Mouse (Mus musculus) cerebellum, adult 2 months (tissue): Measurements from ENCODE around the gene Glrx2.

Experiments
- CTCF ChIP-seq: fragments of 200-500 bp; IDR thresholded peaks from 2 replicates; pipeline ENCODE4 v1.5.1; 2011; ENCODE audit warnings: low read depth, mild to moderate bottlenecking, control low read depth, low read length, moderate library complexity, borderline replicate concordance; ENCODE audit not compliant: insufficient read depth
- POLR2A ChIP-seq: fragments of 200-500 bp; IDR thresholded peaks from 2 replicates; pipeline ENCODE4 v1.6.1; 2011; ENCODE audit warnings: low read length, control low read depth, borderline replicate concordance; ENCODE audit not compliant: insufficient read depth

GRCm38 (mm10) chr1:143738811-143739210 lies 22.7 kb downstream of the Glrx2 start:
- TF ChIP-seq CTCF (no peak), POLR2A (no peak)
